Mouse (Mus musculus): ENCODE data around the gene Pkp3.

The Pkp3 gene

GRCm38 (mm10) chr7:141057541-141057940 lies 20.5 kb upstream of the Pkp3 start:
- DNase-seq (ENCODE audit: inconsistent ontology term), result no peak

GRCm38 (mm10) chr7:141058601-141059341 lies 19.2 kb upstream of the Pkp3 start:
- DNase-seq (ENCODE audit: inconsistent ontology term), result no peak

GRCm38 (mm10) chr7:141059929-141060328 lies 18.1 kb upstream of the Pkp3 start:
- no peak for DNase-seq (ENCODE audit: inconsistent ontology term)

GRCm38 (mm10) chr7:141060426-141061242 lies 17.4 kb upstream of the Pkp3 start, which contains the start of gene B4galnt4:
Gene B4galnt4, plus strand, starts transcription at chr7:141061104.
- peak; percentile 83 for DNase-seq (ENCODE audit: inconsistent ontology term)

- DNase-seq (ENCODE audit: inconsistent ontology term), result no peak
Observed at GRCm38 (mm10) chr7:141061269-141061692, 16.7 kb upstream of the Pkp3 start.

GRCm38 (mm10) chr7:141062525-141062924 lies 15.5 kb upstream of the Pkp3 start:
- no peak for DNase-seq (ENCODE audit: inconsistent ontology term)

- no peak for DNase-seq (ENCODE audit: inconsistent ontology term)
Observed at GRCm38 (mm10) chr7:141063353-141063752, 14.7 kb upstream of the Pkp3 start.

GRCm38 (mm10) chr7:141064175-141064574 lies 13.8 kb upstream of the Pkp3 start:
- no peak for DNase-seq (ENCODE audit: inconsistent ontology term)

GRCm38 (mm10) chr7:141064576-141064975 lies 13.4 kb upstream of the Pkp3 start:
- DNase-seq (ENCODE audit: inconsistent ontology term), result no peak

- no peak for DNase-seq (ENCODE audit: inconsistent ontology term)
Observed at GRCm38 (mm10) chr7:141068351-141068750, 9.7 kb upstream of the Pkp3 start.

GRCm38 (mm10) chr7:141070058-141070862 lies 7.8 kb upstream of the Pkp3 start:
- peak; percentile 69 for DNase-seq (ENCODE audit: inconsistent ontology term)

- no peak for DNase-seq (ENCODE audit: inconsistent ontology term)
Observed at GRCm38 (mm10) chr7:141072017-141072745, 5.8 kb upstream of the Pkp3 start.

GRCm38 (mm10) chr7:141073782-141074181 lies 4.2 kb upstream of the Pkp3 start:
- no peak for DNase-seq (ENCODE audit: inconsistent ontology term)

- no peak for DNase-seq (ENCODE audit: inconsistent ontology term)
Observed at GRCm38 (mm10) chr7:141078876-141079275, 858 bp downstream of the Pkp3 start.

- DNase-seq (ENCODE audit: inconsistent ontology term), result no peak
Observed at GRCm38 (mm10) chr7:141079481-141080449, 1.7 kb downstream of the Pkp3 start.

GRCm38 (mm10) chr7:141087894-141088293 lies 9.9 kb downstream of the Pkp3 start:
- no peak for DNase-seq (ENCODE audit: inconsistent ontology term)

GRCm38 (mm10) chr7:141088473-141088872 lies 10.5 kb downstream of the Pkp3 start:
- DNase-seq (ENCODE audit: inconsistent ontology term), result no peak

- DNase-seq (ENCODE audit: inconsistent ontology term), result no peak
Observed at GRCm38 (mm10) chr7:141090228-141090627, 12.2 kb downstream of the Pkp3 start.

GRCm38 (mm10) chr7:141092051-141092735 lies 14.2 kb downstream of the Pkp3 start:
- DNase-seq (ENCODE audit: inconsistent ontology term), result peak; percentile 85

- no peak for DNase-seq (ENCODE audit: inconsistent ontology term)
Observed at GRCm38 (mm10) chr7:141093950-141094349, 15.9 kb downstream of the Pkp3 start.
